Mouse (Mus musculus) forebrain, embryonic 15.5 days (tissue): ENCODE measurements around the gene Ntan1. TPM values are rescaled to one million over a fixed set of nuclear protein-coding genes. Genes with fewer than 3 reads are reported as not detected.
"Not testable (repeated sequence)": the region's sequence is repeated elsewhere in the genome, so short reads cannot be mapped to it uniquely, and the experiment has no call there.

Experiments
- ATAC-seq: fragments of 200-750 bp; cut with Nextera tagmentation; replicated peaks from 2 replicates; pipeline ENCODE4 v1.8.0; 2017; ENCODE audit warnings: mild to moderate bottlenecking, moderate TSS enrichment, moderate library complexity
- H3K27ac ChIP-seq: fragments of 300-500 bp; sonication (generic); replicated peaks from 2 replicates; pipeline ENCODE4 v1.5.1; 2015; ENCODE audit warnings: mild to moderate bottlenecking, inconsistent platforms
- H3K27me3 ChIP-seq: fragments of 300-500 bp; sonication (generic); 2 replicates; pipeline ENCODE4 v1.6.1; 2015; ENCODE audit warnings: inconsistent platforms
- H3K36me3 ChIP-seq: fragments of 300-500 bp; sonication (generic); 2 replicates; pipeline ENCODE4 v1.6.1; 2015; ENCODE audit warnings: mild to moderate bottlenecking, inconsistent platforms
- H3K4me1 ChIP-seq: fragments of 300-500 bp; sonication (generic); 2 replicates; pipeline ENCODE4 v1.6.1; 2015; ENCODE audit warnings: inconsistent platforms
- H3K4me2 ChIP-seq: fragments of 300-500 bp; sonication (generic); replicated peaks from 2 replicates; pipeline ENCODE4 v1.6.1; 2015; ENCODE audit warnings: mild to moderate bottlenecking, inconsistent platforms
- H3K4me3 ChIP-seq: fragments of 300-500 bp; sonication (generic); 2 replicates; pipeline ENCODE4 v1.5.1; 2015; ENCODE audit warnings: mild to moderate bottlenecking, inconsistent platforms
- H3K9ac ChIP-seq: fragments of 300-500 bp; sonication (generic); replicated peaks from 2 replicates; pipeline ENCODE4 v1.6.1; 2015; ENCODE audit warnings: mild to moderate bottlenecking, inconsistent platforms
- H3K9me3 ChIP-seq: fragments of 300-500 bp; sonication (generic); 2 replicates; pipeline ENCODE4 v1.6.1; 2016; ENCODE audit warnings: inconsistent platforms
- WGBS: fragments of 180-500 bp; shearing (Covaris S2); methylation state at CpG from one replicate; pipeline ENCODE4 v1.1.7; 2015; ENCODE audit warnings: mixed read lengths; 5-methylcytosine and 5-hydroxymethylcytosine counted together
- polyA plus RNA-seq: library from polyadenylated mRNA; unstranded; fragments of >200 nt; fragmentation: Nextera tagmentation; extraction: Ambion mirVana; gene quantifications from 2 replicates; pipeline ENCODE4 v1.2.1, GENCODE M21; 2015

Gene Ntan1
- polyA plus RNA-seq, result 217 and 234 TPM in 2 replicates

GRCm38 (mm10) chr16:13818560-13819393, at the start of gene Ntan1:
Gene Ntan1, plus strand, starts transcription at chr16:13818845.
- peak within 1 kb of the TSS; percentile 85 for H3K9ac ChIP-seq
- peak within 1 kb of the TSS; percentile 67 for H3K4me2 ChIP-seq
- H3K27ac ChIP-seq, result peak within 1 kb of the TSS; percentile 98
- H3K4me1 ChIP-seq, result peaks cover 20% of the 10 kb centered on the region
- no peaks in the 10 kb centered on the region for H3K9me3 ChIP-seq
- no peaks in the 10 kb centered on the region for H3K27me3 ChIP-seq
- under 1% methylated on average over 52 of the region's 58 CpGs for WGBS
- H3K4me3 ChIP-seq, result peak within 1 kb of the TSS; percentile 78
- ATAC-seq, result peak; percentile 96
- peaks cover 25% of the 10 kb centered on the region for H3K36me3 ChIP-seq

- not testable (repeated sequence) for H3K9me3 ChIP-seq, H3K4me2 ChIP-seq, H3K4me3 ChIP-seq, H3K27ac ChIP-seq, H3K4me1 ChIP-seq, H3K9ac ChIP-seq, H3K27me3 ChIP-seq, ATAC-seq, H3K36me3 ChIP-seq
- WGBS, result 71% methylated on average over 4 of the region's 4 CpGs
Observed at GRCm38 (mm10) chr16:13771603-13772002, 47.0 kb upstream of the Ntan1 start.

GRCm38 (mm10) chr16:13772051-13772450, 46.6 kb upstream of the Ntan1 start:
- H3K36me3 ChIP-seq, H3K4me1 ChIP-seq, ATAC-seq, H3K4me2 ChIP-seq, H3K27me3 ChIP-seq, H3K4me3 ChIP-seq, H3K27ac ChIP-seq, H3K9ac ChIP-seq, H3K9me3 ChIP-seq: not testable (repeated sequence)
- WGBS, result 85% methylated on average over 5 of the region's 5 CpGs

GRCm38 (mm10) chr16:13774011-13774410, 44.6 kb upstream of the Ntan1 start:
- 80% methylated on average over 2 of the region's 2 CpGs for WGBS
- H3K36me3 ChIP-seq, H3K4me1 ChIP-seq, H3K27ac ChIP-seq, H3K4me3 ChIP-seq, H3K27me3 ChIP-seq, H3K9me3 ChIP-seq, H3K4me2 ChIP-seq, ATAC-seq, H3K9ac ChIP-seq: not testable (repeated sequence)

- H3K4me3 ChIP-seq, H3K4me1 ChIP-seq, ATAC-seq, H3K36me3 ChIP-seq, H3K27ac ChIP-seq, H3K9me3 ChIP-seq, H3K9ac ChIP-seq, H3K27me3 ChIP-seq, H3K4me2 ChIP-seq: not testable (repeated sequence)
- WGBS, result 89% methylated on average over 3 of the region's 3 CpGs
Observed at GRCm38 (mm10) chr16:13774651-13775050, 44.0 kb upstream of the Ntan1 start.

GRCm38 (mm10) chr16:13780353-13781036, 38.1 kb upstream of the Ntan1 start, which contains the start of gene Rrn3:
Gene Rrn3, plus strand, starts transcription at chr16:13780708.
- H3K27ac ChIP-seq, result peak within 1 kb of the TSS; percentile 76
- H3K4me1 ChIP-seq, result peaks cover 19% of the 10 kb centered on the region
- H3K9ac ChIP-seq, result peak within 1 kb of the TSS; percentile 85
- H3K4me2 ChIP-seq, result peak within 1 kb of the TSS; percentile 44
- H3K4me3 ChIP-seq, result peak within 1 kb of the TSS; percentile 80
- peak; percentile 99 for ATAC-seq
- no peaks in the 10 kb centered on the region for H3K27me3 ChIP-seq
- WGBS, result under 1% methylated on average over 57 of the region's 57 CpGs
- peaks cover 19% of the 10 kb centered on the region for H3K36me3 ChIP-seq
- H3K9me3 ChIP-seq, result no peaks in the 10 kb centered on the region

- H3K9ac ChIP-seq, result peak overlapping the region; percentile 85
- H3K4me1 ChIP-seq, result peaks cover 19% of the 10 kb centered on the region
- H3K27ac ChIP-seq, result no peak overlapping the region
- no peaks in the 10 kb centered on the region for H3K27me3 ChIP-seq
- no peaks in the 10 kb centered on the region for H3K9me3 ChIP-seq
- H3K4me3 ChIP-seq, result peak overlapping the region; percentile 80
- peak overlapping the region; percentile 44 for H3K4me2 ChIP-seq
- 34% methylated on average over 8 of the region's 8 CpGs for WGBS
- H3K36me3 ChIP-seq, result peaks cover 26% of the 10 kb centered on the region
- 0 out of 2 replicates have a peak, but pooled peaks have one; percentile 18 for ATAC-seq
Observed at GRCm38 (mm10) chr16:13781216-13781615, 37.4 kb upstream of the Ntan1 start.

GRCm38 (mm10) chr16:13785932-13786331, 32.7 kb upstream of the Ntan1 start:
- H3K9me3 ChIP-seq, result no peaks in the 10 kb centered on the region
- peaks cover 70% of the 10 kb centered on the region for H3K36me3 ChIP-seq
- H3K4me3 ChIP-seq, result no peak overlapping the region
- H3K27me3 ChIP-seq, result no peaks in the 10 kb centered on the region
- 89% methylated on average over 3 of the region's 3 CpGs for WGBS
- ATAC-seq, result no peak
- peaks cover 13% of the 10 kb centered on the region for H3K4me1 ChIP-seq
- no peak overlapping the region for H3K9ac ChIP-seq
- H3K27ac ChIP-seq, result no peak overlapping the region
- H3K4me2 ChIP-seq, result no peak overlapping the region

GRCm38 (mm10) chr16:13793441-13793840, 25.2 kb upstream of the Ntan1 start:
- 93% methylated on average over 2 of the region's 2 CpGs for WGBS

GRCm38 (mm10) chr16:13796746-13797175, 21.9 kb upstream of the Ntan1 start:
- Histone ChIP-seq H3K4me1 (no peaks in the 10 kb centered on the region), H3K9ac (no peak overlapping the region), H3K36me3 (peaks cover 86% of the 10 kb centered on the region), H3K9me3 (no peaks in the 10 kb centered on the region), H3K27me3 (no peaks in the 10 kb centered on the region), H3K27ac (no peak overlapping the region), H3K4me2 (no peak overlapping the region), H3K4me3 (no peak overlapping the region)
- no peak for ATAC-seq
- 93% methylated on average over 5 of the region's 5 CpGs for WGBS

More at GRCm38 (mm10) chr16:13793441-13793840, 25.2 kb upstream of the Ntan1 start:
- not testable (repeated sequence) for H3K27me3 ChIP-seq, H3K4me1 ChIP-seq, H3K9me3 ChIP-seq, H3K27ac ChIP-seq, H3K4me3 ChIP-seq, H3K4me2 ChIP-seq, H3K9ac ChIP-seq, ATAC-seq
- peaks cover 86% of the 10 kb centered on the region for H3K36me3 ChIP-seq

GRCm38 (mm10) chr16:13801231-13801630, 17.4 kb upstream of the Ntan1 start:
- no peaks in the 10 kb centered on the region for H3K27me3 ChIP-seq
- no peak for ATAC-seq
- H3K9ac ChIP-seq, result no peak overlapping the region
- 95% methylated on average over 4 of the region's 4 CpGs for WGBS
- H3K36me3 ChIP-seq, result peaks cover 83% of the 10 kb centered on the region
- H3K9me3 ChIP-seq, result no peaks in the 10 kb centered on the region
- H3K4me1 ChIP-seq, result no peaks in the 10 kb centered on the region
- H3K27ac ChIP-seq, result no peak overlapping the region
- no peak overlapping the region for H3K4me3 ChIP-seq
- H3K4me2 ChIP-seq, result no peak overlapping the region

- 80% methylated on average over 5 of the region's 5 CpGs for WGBS
- H3K9me3 ChIP-seq, result no peaks in the 10 kb centered on the region
Observed at GRCm38 (mm10) chr16:13804666-13805065, 14.0 kb upstream of the Ntan1 start.

More at GRCm38 (mm10) chr16:13804666-13805065, 14.0 kb upstream of the Ntan1 start:
- no peak for ATAC-seq
- Histone ChIP-seq H3K36me3 (peaks cover 90% of the 10 kb centered on the region), H3K27ac (no peak overlapping the region), H3K4me1 (no peaks in the 10 kb centered on the region), H3K27me3 (no peaks in the 10 kb centered on the region), H3K4me2 (no peak overlapping the region), H3K4me3 (no peak overlapping the region), H3K9ac (no peak overlapping the region)
